Comparison of ENCODE assay signal across 14 mouse cellular contexts in genomic region chr11:24980193-24980665, GRCm38 (mm10).
A peak's percentile ranks its signal among the peaks of the same experiment; 100 is the strongest.
DNase-seq lines count a peak whose midpoint lies in the region; ATAC-seq lines count a peak whose summit lies in the region.
"Had no signal": no experiment of that assay in that cellular context is flagged by ENCODE, and none has a peak within 500 bp of the region (broad histone marks: within the 10 kb centered on the region; RNA-seq: fewer than 3 reads in every experiment).

No protein-coding gene starts in this region.

- H3K4me2 ChIP-seq in neural tube, embryonic 11.5 days (ENCODE audit: low read depth): no peak overlapping the region
- H3K4me2 ChIP-seq in limb, embryonic 11.5 days (ENCODE audit: low read depth, severe bottlenecking): no peak overlapping the region
- H3K4me2 ChIP-seq: embryonic facial prominence, embryonic 13.5 days; intestine, embryonic 15.5 days; liver, embryonic 13.5 days had no signal

- no peak overlapping the region for H3K4me3 ChIP-seq in neural tube, embryonic 11.5 days (ENCODE audit: low read depth, low read length)
- H3K4me3 ChIP-seq in limb, embryonic 11.5 days (ENCODE audit: low read depth, low read length): no peak overlapping the region
- H3K4me3 ChIP-seq: embryonic facial prominence, embryonic 13.5 days; gastrocnemius, adult 2 months; intestine, embryonic 15.5 days; liver, embryonic 13.5 days had no signal

- peak; percentile 1 for DNase-seq in adrenal gland, postnatal 25 days
- no peak for DNase-seq in adrenal gland, postnatal 36 days
- peak; percentile 25 for DNase-seq in neural tube, embryonic 11.5 days (ENCODE audit: low spot score)
- no peak for DNase-seq in neural tube, embryonic 10.5 days (ENCODE audit: extremely low spot score, low spot score)
- DNase-seq in limb, embryonic 11.5 days (ENCODE audit: low spot score): peak; percentile 28
- no peak for DNase-seq in left cerebral cortex, postnatal 36 days (ENCODE audit: low spot score in 2 of 2)
- DNase-seq in left cerebral cortex, postnatal 25 days (ENCODE audit: low spot score in 2 of 2): no peak
- DNase-seq in left cerebral cortex, postnatal 10 days (ENCODE audit: extremely low spot score in 1 of 2, low spot score in 2 of 2): no peak
- DNase-seq: gastrocnemius, adult 2 months; kidney, postnatal 25 days; liver, embryonic 13.5 days had no signal

- H3K27me3 ChIP-seq in neural tube, embryonic 11.5 days (ENCODE audit: control insufficient read depth, insufficient read depth, low read length): no peaks in the 10 kb centered on the region
- H3K27me3 ChIP-seq in limb, embryonic 11.5 days (ENCODE audit: control insufficient read depth, insufficient read depth, low read length): no peaks in the 10 kb centered on the region
- H3K27me3 ChIP-seq: embryonic facial prominence, embryonic 13.5 days; intestine, embryonic 15.5 days; liver, embryonic 13.5 days had no signal

- H3K9me3 ChIP-seq in neural tube, embryonic 11.5 days (ENCODE audit: control insufficient read depth, low read length): no peaks in the 10 kb centered on the region
- no peaks in the 10 kb centered on the region for H3K9me3 ChIP-seq in limb, embryonic 11.5 days (ENCODE audit: control insufficient read depth, low read length)
- H3K9me3 ChIP-seq: embryonic facial prominence, embryonic 13.5 days; intestine, embryonic 15.5 days; liver, embryonic 13.5 days had no signal

- H3K36me3 ChIP-seq in neural tube, embryonic 11.5 days (ENCODE audit: control insufficient read depth, insufficient read depth, low read length): no peaks in the 10 kb centered on the region
- no peaks in the 10 kb centered on the region for H3K36me3 ChIP-seq in limb, embryonic 11.5 days (ENCODE audit: control insufficient read depth, insufficient read depth, low read length)
- H3K36me3 ChIP-seq: embryonic facial prominence, embryonic 13.5 days; intestine, embryonic 15.5 days; liver, embryonic 13.5 days had no signal

- ATAC-seq in neural tube, embryonic 11.5 days (ENCODE audit: insufficient read depth, low FRiP score, low TSS enrichment): no peak
- no peak for ATAC-seq in limb, embryonic 11.5 days (ENCODE audit: insufficient number of reproducible peaks, low FRiP score, low TSS enrichment, low read depth)
- ATAC-seq: intestine, embryonic 15.5 days had no signal

- no peak overlapping the region for H3K27ac ChIP-seq in neural tube, embryonic 11.5 days (ENCODE audit: low read depth, low read length)
- H3K27ac ChIP-seq in limb, embryonic 11.5 days (replicated peaks; ENCODE audit: low read depth, low read length): no peak overlapping the region
- H3K27ac ChIP-seq: embryonic facial prominence, embryonic 13.5 days; gastrocnemius, adult 2 months; intestine, embryonic 15.5 days; liver, embryonic 13.5 days; macrophage had no signal

- H3K4me1 ChIP-seq in neural tube, embryonic 11.5 days (ENCODE audit: control insufficient read depth, insufficient read depth, low read length): no peaks in the 10 kb centered on the region; the same call in 1 of the 2 replicates
- H3K4me1 ChIP-seq in limb, embryonic 11.5 days (ENCODE audit: control insufficient read depth, insufficient read depth, low read length): peaks cover 2% of the 10 kb centered on the region; the same call in 1 of the 2 replicates
- H3K4me1 ChIP-seq: intestine, embryonic 15.5 days; liver, embryonic 13.5 days had no signal

- no peak overlapping the region for H3K9ac ChIP-seq in neural tube, embryonic 11.5 days (ENCODE audit: low read length)
- no peak overlapping the region for H3K9ac ChIP-seq in limb, embryonic 11.5 days (ENCODE audit: low read length)
- H3K9ac ChIP-seq: embryonic facial prominence, embryonic 13.5 days; intestine, embryonic 15.5 days; liver, embryonic 13.5 days had no signal

- WGBS in neural tube, embryonic 11.5 days: 63% methylated on average over 9 of the region's 9 CpGs
- WGBS in limb, embryonic 11.5 days: 48% methylated on average over 9 of the region's 9 CpGs

- intact Hi-C loops in left cerebral cortex, postnatal 36 days (cut with DNase I): no loop called here
- intact Hi-C loops in left cerebral cortex, postnatal 25 days (cut with DNase I): no loop called here
- intact Hi-C loops in left cerebral cortex, postnatal 10 days (cut with DNase I): no loop called here

Comparison
In these comparisons a context has a peak if more than half of its experiments do, and no peak if none do; other contexts are left out.
1. DNase-seq: peak in adrenal gland, postnatal 25 days (single experiment), neural tube, embryonic 11.5 days (single experiment) and limb, embryonic 11.5 days (single experiment); none in adrenal gland, postnatal 36 days (0 of 2), neural tube, embryonic 10.5 days (single experiment), left cerebral cortex, postnatal 36 days (0 of 2), left cerebral cortex, postnatal 25 days (0 of 2) and left cerebral cortex, postnatal 10 days (0 of 2).